Mouse (Mus musculus): ENCODE results near the gene Wnt5b.

Gene Wnt5b

GRCm38 (mm10) chr6:119475988-119476387, 68.2 kb downstream of the Wnt5b start:
- in situ Hi-C loops (cut with MboI; ENCODE audit: low pct_unique_long_range_greater_than_20kb in 1 of 2, low sequenced_read_pairs in 2 of 2, unreplicated experiment in 1 of 2): no loop called here

- in situ Hi-C loops (cut with MboI; ENCODE audit: low pct_unique_long_range_greater_than_20kb in 1 of 2, low sequenced_read_pairs in 2 of 2, unreplicated experiment in 1 of 2): no loop called here
Observed at GRCm38 (mm10) chr6:119473992-119474391, 70.2 kb downstream of the Wnt5b start.

GRCm38 (mm10) chr6:119473446-119473845, 70.7 kb downstream of the Wnt5b start:
- in situ Hi-C loops (cut with MboI; ENCODE audit: low pct_unique_long_range_greater_than_20kb in 1 of 2, low sequenced_read_pairs in 2 of 2, unreplicated experiment in 1 of 2): no loop called here

GRCm38 (mm10) chr6:119472705-119473104, 71.4 kb downstream of the Wnt5b start:
- in situ Hi-C loops (cut with MboI; ENCODE audit: low pct_unique_long_range_greater_than_20kb in 1 of 2, low sequenced_read_pairs in 2 of 2, unreplicated experiment in 1 of 2): no loop called here

GRCm38 (mm10) chr6:119472135-119472534, 72.0 kb downstream of the Wnt5b start:
- in situ Hi-C loops (cut with MboI; ENCODE audit: low pct_unique_long_range_greater_than_20kb in 1 of 2, low sequenced_read_pairs in 2 of 2, unreplicated experiment in 1 of 2): no loop called here

GRCm38 (mm10) chr6:119470777-119471176, 73.4 kb downstream of the Wnt5b start:
- in situ Hi-C loops (cut with MboI; ENCODE audit: low pct_unique_long_range_greater_than_20kb in 1 of 2, low sequenced_read_pairs in 2 of 2, unreplicated experiment in 1 of 2): no loop called here

- in situ Hi-C loops (cut with MboI; ENCODE audit: low pct_unique_long_range_greater_than_20kb in 1 of 2, low sequenced_read_pairs in 2 of 2, unreplicated experiment in 1 of 2): no loop called here
Observed at GRCm38 (mm10) chr6:119467785-119468059, 76.4 kb downstream of the Wnt5b start.

- in situ Hi-C loops (cut with MboI; ENCODE audit: low pct_unique_long_range_greater_than_20kb in 1 of 2, low sequenced_read_pairs in 2 of 2, unreplicated experiment in 1 of 2): no loop called here
Observed at GRCm38 (mm10) chr6:119466921-119467784, 77.0 kb downstream of the Wnt5b start.

- in situ Hi-C loops (cut with MboI; ENCODE audit: low pct_unique_long_range_greater_than_20kb in 1 of 2, low sequenced_read_pairs in 2 of 2, unreplicated experiment in 1 of 2): no loop called here
Observed at GRCm38 (mm10) chr6:119466161-119466560, 78.0 kb downstream of the Wnt5b start.

- in situ Hi-C loops (cut with MboI; ENCODE audit: low pct_unique_long_range_greater_than_20kb in 1 of 2, low sequenced_read_pairs in 2 of 2, unreplicated experiment in 1 of 2): no loop called here
Observed at GRCm38 (mm10) chr6:119460391-119460790, 83.8 kb downstream of the Wnt5b start.

GRCm38 (mm10) chr6:119459041-119459440, 85.1 kb downstream of the Wnt5b start:
- in situ Hi-C loops (cut with MboI; ENCODE audit: low pct_unique_long_range_greater_than_20kb in 1 of 2, low sequenced_read_pairs in 2 of 2, unreplicated experiment in 1 of 2): no loop called here

- in situ Hi-C loops (cut with MboI; ENCODE audit: low pct_unique_long_range_greater_than_20kb in 1 of 2, low sequenced_read_pairs in 2 of 2, unreplicated experiment in 1 of 2): no loop called here
Observed at GRCm38 (mm10) chr6:119458166-119458565, 86.0 kb downstream of the Wnt5b start.

- in situ Hi-C loops (cut with MboI; ENCODE audit: low pct_unique_long_range_greater_than_20kb in 1 of 2, low sequenced_read_pairs in 2 of 2, unreplicated experiment in 1 of 2): no loop called here
Observed at GRCm38 (mm10) chr6:119451981-119452499, 92.1 kb downstream of the Wnt5b start.

- in situ Hi-C loops (cut with MboI; ENCODE audit: low pct_unique_long_range_greater_than_20kb in 1 of 2, low sequenced_read_pairs in 2 of 2, unreplicated experiment in 1 of 2): no loop called here
Observed at GRCm38 (mm10) chr6:119450965-119451943, 92.9 kb downstream of the Wnt5b start.

- in situ Hi-C loops (cut with MboI; ENCODE audit: low pct_unique_long_range_greater_than_20kb in 1 of 2, low sequenced_read_pairs in 2 of 2, unreplicated experiment in 1 of 2): loop anchor here (10.0 to 25.0 kb wide), 3 partner anchors 214 to 837 kb away; partner anchors contain the start of gene Cacna2d4 (in 1 of the 2)
Observed at GRCm38 (mm10) chr6:119449060-119449499, 95.1 kb downstream of the Wnt5b start.

GRCm38 (mm10) chr6:119448321-119449059, 95.7 kb downstream of the Wnt5b start:
- in situ Hi-C loops (cut with MboI; ENCODE audit: low pct_unique_long_range_greater_than_20kb in 1 of 2, low sequenced_read_pairs in 2 of 2, unreplicated experiment in 1 of 2): loop anchor here (10.0 to 25.0 kb wide), 3 partner anchors 214 to 836 kb away; partner anchors contain the start of gene Cacna2d4 (in 1 of the 2)

GRCm38 (mm10) chr6:119445671-119446607, 98.2 kb downstream of the Wnt5b start:
- in situ Hi-C loops (cut with MboI; ENCODE audit: low pct_unique_long_range_greater_than_20kb in 1 of 2, low sequenced_read_pairs in 2 of 2, unreplicated experiment in 1 of 2): loop anchor here (10.0 to 25.0 kb wide), 3 partner anchors 211 to 834 kb away; partner anchors contain the start of gene Cacna2d4 (in 1 of the 2)
